Mouse (Mus musculus) lung, postnatal 10 days (tissue): ENCODE data around the gene Abraxas2.

Source experiments
- DNase-seq: peaks from one replicate; pipeline ENCODE4 v3.0.0; 2021

Abraxas2 gene

GRCm38 (mm10) chr7:132859042-132859958, at the start of gene Abraxas2:
Gene Abraxas2 (plus strand): TSS chr7:132859225.
- DNase-seq: peak; percentile 96

- no peak for DNase-seq
Measured at GRCm38 (mm10) chr7:132809721-132810120, 49.3 kb upstream of the Abraxas2 start.

- DNase-seq: peak; percentile 75
Measured at GRCm38 (mm10) chr7:132810368-132810767, 48.7 kb upstream of the Abraxas2 start.

GRCm38 (mm10) chr7:132810879-132811278, 48.1 kb upstream of the Abraxas2 start:
- peak; percentile 95 for DNase-seq

GRCm38 (mm10) chr7:132811716-132812618, 47.1 kb upstream of the Abraxas2 start:
- DNase-seq: peak; percentile 45

- DNase-seq: peak; percentile 62
Measured at GRCm38 (mm10) chr7:132812619-132813415, 46.2 kb upstream of the Abraxas2 start.

- DNase-seq: peak; percentile 81
Measured at GRCm38 (mm10) chr7:132813416-132814088, 45.5 kb upstream of the Abraxas2 start, which contains the start of gene Fam53b. Gene Fam53b (minus strand): TSS chr7:132813886.

- peak; percentile 53 for DNase-seq
Measured at GRCm38 (mm10) chr7:132814089-132814450, 45.0 kb upstream of the Abraxas2 start.

- no peak for DNase-seq
Measured at GRCm38 (mm10) chr7:132815081-132815480, 43.9 kb upstream of the Abraxas2 start.

- no peak for DNase-seq
Measured at GRCm38 (mm10) chr7:132816528-132816927, 42.5 kb upstream of the Abraxas2 start.

GRCm38 (mm10) chr7:132817056-132817455, 42.0 kb upstream of the Abraxas2 start:
- DNase-seq: no peak

GRCm38 (mm10) chr7:132820692-132821091, 38.3 kb upstream of the Abraxas2 start:
- DNase-seq: no peak

- no peak for DNase-seq
Measured at GRCm38 (mm10) chr7:132823832-132824231, 35.2 kb upstream of the Abraxas2 start.

- DNase-seq: no peak
Measured at GRCm38 (mm10) chr7:132824346-132825022, 34.5 kb upstream of the Abraxas2 start.

- no peak for DNase-seq
Measured at GRCm38 (mm10) chr7:132830955-132831354, 28.1 kb upstream of the Abraxas2 start.

- no peak for DNase-seq
Measured at GRCm38 (mm10) chr7:132841287-132841686, 17.7 kb upstream of the Abraxas2 start.

- DNase-seq: no peak
Measured at GRCm38 (mm10) chr7:132842455-132842854, 16.6 kb upstream of the Abraxas2 start.

GRCm38 (mm10) chr7:132843152-132843551, 15.9 kb upstream of the Abraxas2 start:
- no peak for DNase-seq

- peak; percentile 87 for DNase-seq
Measured at GRCm38 (mm10) chr7:132852173-132852844, 6.7 kb upstream of the Abraxas2 start, which contains the start of gene Eef1akmt2. Gene Eef1akmt2 (minus strand): TSS chr7:132852673.

GRCm38 (mm10) chr7:132853361-132853760, 5.7 kb upstream of the Abraxas2 start:
- no peak for DNase-seq

- peak; percentile 8 for DNase-seq
Measured at GRCm38 (mm10) chr7:132853946-132854345, 5.1 kb upstream of the Abraxas2 start.
